Mouse (Mus musculus) left cerebral cortex, postnatal 4 days (tissue): ENCODE results near the gene Ehbp1. TPM values are rescaled to one million over a fixed set of nuclear protein-coding genes. Genes with fewer than 3 reads are reported as not detected.

ENCODE experiments used
- DNase-seq: peaks from one replicate; pipeline ENCODE4 v3.0.0-alpha.2; 2022
- intact Hi-C: fragments of 180-260 bp; cut with DNase I; formaldehyde crosslinking; loops from one replicate; pipeline ENCODE4 v1.15.1; 2025
- total RNA-seq, 2 experiments: library from RNA; stranded (reverse); gene quantifications; 2 replicates each; pipeline ENCODE4 v1.2.3; 2021

Gene Ehbp1
- total RNA-seq, 2 experiments from 2014 or later = 82.4 to 90.3 TPM

DNA sequence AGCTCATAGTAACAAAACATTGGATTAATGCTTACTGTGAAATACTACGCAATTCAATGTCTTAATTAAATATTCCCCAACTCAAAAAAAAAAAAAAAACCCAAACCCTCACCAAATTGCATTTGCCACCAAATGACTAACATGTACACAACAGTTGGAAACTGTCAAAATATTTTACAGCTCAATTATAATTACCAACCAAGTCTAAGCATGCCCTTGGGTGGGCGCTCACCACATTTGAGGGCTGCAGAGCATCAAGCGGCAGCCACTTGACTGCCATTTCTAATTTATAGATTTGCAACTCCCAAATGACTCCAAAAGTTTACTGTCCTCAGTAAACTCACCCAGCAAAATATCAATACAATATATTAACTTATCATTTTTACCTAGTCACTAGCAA lies 229.9 kb downstream of the Ehbp1 start:
- intact Hi-C loops = no loop called here
- no peak for DNase-seq

DNA sequence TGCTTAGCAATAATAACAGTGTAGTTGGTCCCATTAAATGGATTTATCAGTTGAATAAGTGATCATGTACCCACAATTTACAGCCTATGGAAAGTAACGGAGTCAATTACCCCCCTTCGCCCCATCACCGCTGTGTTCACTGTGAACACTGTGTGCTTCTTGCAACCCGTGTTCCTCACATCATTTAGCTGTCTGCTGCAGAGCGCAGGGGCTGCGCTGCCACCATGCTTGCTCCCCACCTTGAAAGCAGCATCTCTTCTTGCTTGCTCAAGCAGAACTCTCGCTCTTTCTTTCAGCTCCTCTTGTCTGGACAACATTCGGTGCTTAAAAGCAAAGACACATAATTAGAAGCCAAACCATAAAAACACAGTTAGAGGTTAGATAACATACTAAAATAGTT lies 252.7 kb downstream of the Ehbp1 start:
- intact Hi-C loops = no loop called here
- DNase-seq = no peak

DNA sequence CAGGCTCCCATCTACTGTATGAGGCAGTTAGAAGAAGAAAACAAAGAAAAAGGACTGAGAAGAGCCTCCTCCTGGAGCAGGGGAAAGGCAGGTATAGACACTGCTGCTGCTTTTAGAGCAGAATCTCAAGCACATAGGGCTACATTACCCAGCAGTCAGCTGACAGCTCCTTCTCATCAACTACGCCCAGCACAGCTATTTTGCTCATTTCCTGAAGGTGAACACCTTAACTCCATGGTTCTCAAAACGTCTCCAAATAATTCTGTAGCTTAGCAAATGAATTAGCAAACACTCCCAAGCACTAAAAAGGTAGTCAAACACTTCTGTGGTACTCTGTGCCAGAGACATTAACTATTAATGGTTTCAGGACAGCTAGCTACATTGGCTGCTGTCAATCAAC lies 278.7 kb downstream of the Ehbp1 start:
- DNase-seq = no peak

DNA sequence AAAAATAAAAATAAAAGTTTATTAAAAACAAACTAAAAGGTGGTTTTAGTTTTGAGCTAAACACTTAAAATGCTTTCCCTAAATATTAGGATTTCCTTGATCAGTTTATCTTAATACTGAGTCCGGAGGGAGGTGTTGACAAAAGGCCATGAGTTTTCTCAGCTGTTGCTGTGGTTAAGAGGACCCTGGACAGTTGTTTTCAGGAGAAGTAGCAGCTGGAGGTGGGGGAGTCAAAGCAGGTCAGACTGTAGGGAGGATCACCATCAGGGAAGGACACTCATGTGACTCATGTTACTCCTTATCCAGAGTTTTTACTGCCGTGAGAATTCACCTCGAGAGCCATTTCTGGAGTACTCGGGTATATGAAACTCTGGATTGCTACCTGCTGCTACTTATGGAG lies 280.4 kb downstream of the Ehbp1 start:
- intact Hi-C loops = no loop called here

More for the DNA sequence above, 278.7 kb downstream of the Ehbp1 start:
- intact Hi-C loops = no loop called here

DNA sequence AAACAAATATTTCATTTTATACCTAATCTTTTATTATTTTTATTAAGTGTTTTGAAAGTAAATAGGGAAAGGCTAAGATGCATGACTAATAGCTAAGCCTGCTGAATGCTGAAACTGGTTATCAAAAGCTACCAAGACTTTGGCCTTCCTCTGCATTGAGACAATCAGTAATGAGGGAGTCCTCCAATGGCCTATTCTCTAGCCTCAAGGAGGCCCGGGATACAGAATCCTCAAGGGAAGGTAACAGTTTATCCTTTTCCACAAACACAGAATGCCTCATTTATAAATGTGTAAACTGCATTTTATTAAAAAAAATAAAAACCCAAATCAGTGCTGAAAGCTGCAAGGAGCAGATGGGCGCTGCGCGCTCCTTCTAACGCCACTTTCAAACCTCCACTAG lies 284.6 kb downstream of the Ehbp1 start:
- DNase-seq = no peak
- intact Hi-C loops = no loop called here

More for the DNA sequence above, 280.4 kb downstream of the Ehbp1 start:
- no peak for DNase-seq

DNA sequence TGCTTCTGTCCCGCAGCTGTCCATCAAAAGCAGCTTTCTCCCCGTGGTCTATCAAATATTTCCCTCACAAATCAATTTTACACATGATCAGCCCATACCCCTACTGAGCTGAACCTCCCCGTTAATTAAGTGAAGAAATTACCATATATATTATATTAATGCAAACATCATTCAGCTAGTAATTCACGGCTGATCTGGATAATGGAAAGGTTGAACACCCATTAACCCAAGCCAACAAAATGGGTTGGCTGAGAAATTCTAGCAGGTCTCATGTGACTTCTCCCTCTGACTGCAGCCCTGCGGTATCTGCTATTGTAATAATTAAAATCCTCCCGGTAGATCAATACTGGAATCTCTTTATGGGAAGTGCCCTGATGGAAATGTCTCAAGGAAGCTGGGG lies 286.2 kb downstream of the Ehbp1 start:
- intact Hi-C loops = no loop called here
- DNase-seq = no peak

DNA sequence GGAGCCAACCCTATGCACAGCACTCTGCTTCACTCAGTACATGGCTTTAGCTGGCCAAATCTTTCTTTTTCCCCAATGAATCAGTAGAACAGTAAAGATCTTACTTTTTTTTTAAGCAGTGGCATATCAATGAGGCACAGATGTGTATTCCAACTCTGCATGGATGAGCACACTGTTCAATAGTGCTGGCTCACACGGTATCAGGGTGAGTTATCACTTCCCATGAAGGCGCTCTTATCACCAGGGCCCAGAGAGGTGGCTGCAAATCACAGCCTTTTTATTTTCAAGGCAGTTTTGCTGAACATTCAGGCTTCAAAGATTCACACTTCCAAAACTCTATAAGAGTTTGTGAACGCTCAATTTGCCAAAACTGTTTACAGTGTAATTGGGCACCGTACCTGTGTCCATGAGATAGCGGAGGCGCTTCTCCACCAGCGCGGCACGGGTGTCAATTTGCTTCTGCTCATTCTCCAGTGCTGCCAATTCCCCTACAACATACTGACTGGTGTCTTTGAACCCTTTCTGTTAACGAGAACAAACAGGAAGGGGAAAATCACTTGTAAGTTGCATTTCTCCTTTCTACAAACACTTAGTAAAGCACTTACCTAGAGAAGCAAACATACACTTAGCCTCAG lies 288.9 kb downstream of the Ehbp1 start:
- no peak for DNase-seq

DNA sequence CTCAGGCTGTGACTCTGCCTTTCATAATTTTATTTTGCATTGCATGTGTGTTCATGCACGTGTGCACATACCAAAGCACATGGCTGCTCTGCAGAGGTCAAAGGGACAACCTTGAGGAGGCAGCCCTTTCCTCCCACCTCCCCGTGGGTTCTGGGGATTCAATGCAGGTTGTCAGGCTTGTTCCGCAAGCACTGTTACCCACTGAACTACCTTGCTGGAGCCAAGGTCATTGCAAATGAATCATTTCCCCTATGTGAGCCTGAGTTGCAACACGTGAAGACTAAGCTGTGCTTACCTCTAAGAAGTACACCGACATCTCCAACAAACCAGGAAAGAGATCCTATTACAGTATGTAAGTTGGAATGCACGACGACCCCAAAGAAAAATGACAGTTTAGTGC lies 291.2 kb downstream of the Ehbp1 start:
- intact Hi-C loops = no loop called here
- no peak for DNase-seq

More for the DNA sequence above, 288.9 kb downstream of the Ehbp1 start:
- intact Hi-C loops = no loop called here

DNA sequence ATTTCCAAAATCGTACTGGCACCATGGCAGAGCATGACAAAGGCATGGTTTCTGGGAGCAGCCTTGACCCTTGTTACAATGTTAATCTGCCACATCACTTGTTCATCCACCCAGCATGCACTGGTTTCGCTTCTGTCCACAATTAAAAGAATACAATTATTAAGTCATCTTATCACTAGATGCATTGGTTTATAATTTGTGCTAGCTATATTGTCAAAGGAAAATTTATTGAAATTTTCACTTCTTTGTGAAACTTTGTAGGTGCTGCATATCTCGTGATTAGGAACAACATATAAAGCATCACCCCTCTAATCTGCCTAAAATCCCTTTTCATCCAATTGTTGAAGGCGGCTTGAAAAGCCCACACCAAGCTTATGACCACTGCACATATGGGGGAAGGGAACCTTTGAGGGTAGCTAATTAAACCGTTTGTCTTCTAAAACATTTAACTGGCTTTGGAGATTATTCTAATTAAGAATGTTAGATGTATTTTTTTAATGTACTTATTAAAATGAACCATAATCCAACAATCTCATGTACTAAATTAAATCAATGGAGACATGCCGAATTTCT lies 302.2 kb downstream of the Ehbp1 start:
- intact Hi-C loops = no loop called here
- DNase-seq = no peak

DNA sequence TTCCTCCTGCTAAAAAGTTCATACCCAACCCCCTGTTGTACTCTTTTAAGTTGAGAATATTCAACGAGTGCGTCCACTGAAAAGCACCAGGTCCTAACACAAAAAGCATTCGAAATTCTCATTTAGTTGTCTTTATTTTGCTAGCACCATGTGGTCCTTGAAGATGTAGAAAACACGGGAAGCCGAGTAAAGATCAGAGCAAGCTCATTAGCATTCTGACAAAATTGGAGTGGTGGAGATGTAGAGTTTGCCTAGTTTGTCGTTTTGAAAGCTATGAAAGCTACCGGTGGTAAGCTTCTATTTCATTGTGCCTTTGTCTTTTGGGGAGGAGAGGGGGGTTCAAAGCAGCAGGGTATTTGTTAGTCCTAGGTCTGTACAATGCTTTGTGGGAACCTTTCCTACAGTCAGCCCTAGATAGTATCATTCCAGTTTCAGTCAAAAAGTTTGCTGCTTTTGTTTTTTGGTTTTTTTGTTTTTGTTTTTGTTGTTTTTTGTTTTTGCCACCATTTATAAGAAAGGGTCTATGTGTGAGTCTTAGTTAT lies 307.5 kb downstream of the Ehbp1 start:
- DNase-seq = no peak
- intact Hi-C loops = no loop called here

DNA sequence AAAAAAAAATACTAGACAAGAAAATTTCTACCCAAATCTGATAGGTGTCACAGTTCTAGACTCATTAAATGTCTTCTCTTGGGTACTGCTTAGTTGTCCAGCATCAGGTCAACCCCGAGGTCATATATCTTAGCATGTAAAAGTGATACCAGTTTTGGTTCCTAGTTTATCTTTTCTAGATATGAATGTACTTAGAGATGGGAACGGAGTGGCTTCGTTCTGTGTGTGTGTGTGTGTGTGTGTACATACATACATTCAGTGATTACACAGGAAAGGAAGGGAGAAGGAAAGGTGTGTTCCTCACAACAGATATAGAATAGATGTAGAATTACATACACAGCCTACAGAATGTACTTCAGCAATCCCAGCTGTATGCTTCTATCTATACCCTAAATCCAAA lies 308.5 kb downstream of the Ehbp1 start:
- no peak for DNase-seq
- intact Hi-C loops = no loop called here

DNA sequence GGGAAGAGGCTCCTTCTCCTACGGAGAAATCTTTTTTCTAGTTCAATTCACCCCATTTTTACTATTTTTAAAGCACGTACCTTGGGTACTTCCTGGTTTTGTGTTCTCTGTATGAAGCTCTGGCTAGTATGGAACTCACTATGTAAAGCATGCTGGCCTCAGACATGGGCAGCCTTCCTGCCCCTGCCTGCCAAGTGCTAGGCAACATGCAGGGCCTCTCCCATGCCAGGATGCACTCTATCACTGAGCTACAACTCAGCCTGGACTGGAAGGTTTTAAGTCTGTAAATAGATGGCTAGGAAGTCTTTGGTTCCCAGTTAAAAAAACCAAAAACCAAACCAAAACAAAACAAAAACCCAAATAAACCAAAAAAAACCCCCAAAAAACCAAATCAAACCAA lies 321.5 kb downstream of the Ehbp1 start:
- no peak for DNase-seq
- intact Hi-C loops = no loop called here

DNA sequence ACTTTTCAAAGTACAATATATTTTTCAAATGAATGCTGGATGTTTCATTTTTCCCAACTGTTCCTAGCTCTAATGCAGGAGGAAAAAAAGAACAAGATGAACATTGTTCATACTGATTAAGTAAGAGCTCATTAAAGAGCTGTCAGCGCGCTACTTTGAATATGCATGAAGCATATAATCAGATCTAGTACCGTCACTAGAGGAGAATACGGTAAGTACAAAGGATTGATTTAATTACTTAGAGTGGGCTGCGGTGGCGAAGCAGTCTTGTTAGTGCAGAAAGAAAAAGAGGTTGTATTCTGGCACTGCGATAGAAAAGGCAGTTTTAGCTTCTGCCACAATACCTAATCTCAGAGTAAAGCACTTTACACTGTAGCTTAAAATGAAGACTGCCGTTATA lies 324.6 kb downstream of the Ehbp1 start:
- intact Hi-C loops = no loop called here
- DNase-seq = no peak

DNA sequence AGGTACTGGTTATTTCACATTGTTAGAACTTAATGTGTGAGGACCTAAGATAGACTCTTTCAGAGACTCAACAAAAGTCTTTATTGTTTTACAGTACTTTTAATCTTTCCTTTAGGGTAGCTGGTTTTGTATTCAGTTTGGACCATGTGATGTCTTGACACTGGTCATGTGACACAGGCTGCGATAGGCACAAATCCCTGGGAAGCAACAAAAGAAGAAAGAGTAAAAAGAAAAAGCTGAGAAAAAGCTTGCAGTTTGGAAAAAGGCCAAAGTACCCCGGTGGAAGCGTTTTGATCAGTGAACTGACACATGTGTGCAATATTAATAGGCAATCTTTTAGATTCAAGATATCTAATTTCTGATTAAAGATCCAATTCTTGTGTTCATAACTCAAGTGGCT lies 325.8 kb downstream of the Ehbp1 start:
- no peak for DNase-seq
- intact Hi-C loops = no loop called here

DNA sequence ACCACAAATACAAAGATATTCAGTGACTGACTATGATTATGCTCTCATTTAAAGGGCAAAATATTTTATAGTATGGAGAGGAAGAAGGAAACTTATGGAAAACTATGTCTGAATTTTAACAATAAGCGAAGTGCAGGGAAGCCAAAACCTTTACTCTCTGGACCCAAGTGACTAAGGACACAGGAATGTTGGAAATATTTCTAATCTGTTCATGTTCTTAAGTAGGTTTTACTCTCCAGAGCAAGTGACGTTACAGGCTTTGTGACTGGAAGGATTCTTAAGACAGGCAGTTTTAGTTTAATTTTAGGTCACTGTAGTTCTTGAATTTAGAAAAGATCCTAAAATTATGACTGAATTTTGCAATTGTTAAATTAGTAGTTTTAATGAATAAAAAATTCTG lies 333.3 kb downstream of the Ehbp1 start:
- DNase-seq = no peak
- intact Hi-C loops = no loop called here

DNA sequence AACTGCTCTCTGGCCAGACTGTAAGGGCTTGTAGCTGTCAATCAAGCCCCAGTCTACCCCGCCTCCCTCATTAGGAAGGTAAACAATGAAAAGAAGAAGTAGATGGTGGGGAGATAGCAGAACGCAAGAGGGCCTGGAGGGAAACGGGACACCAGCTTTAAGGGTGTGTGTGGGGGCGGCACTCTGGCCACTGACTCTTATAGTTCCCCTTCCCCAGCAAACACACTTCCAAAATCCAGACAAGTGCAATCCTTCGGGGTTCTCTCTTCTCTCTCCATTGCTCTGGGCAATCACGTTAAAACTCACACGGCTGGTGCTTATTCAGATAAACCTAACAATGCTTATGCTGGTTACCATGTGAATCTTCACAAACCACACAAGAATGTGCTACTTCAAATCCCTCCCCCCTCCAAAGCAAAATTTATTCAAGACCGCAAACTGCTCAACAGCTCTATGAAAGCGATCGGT lies 333.9 kb downstream of the Ehbp1 start:
- intact Hi-C loops = no loop called here
- DNase-seq = no peak

DNA sequence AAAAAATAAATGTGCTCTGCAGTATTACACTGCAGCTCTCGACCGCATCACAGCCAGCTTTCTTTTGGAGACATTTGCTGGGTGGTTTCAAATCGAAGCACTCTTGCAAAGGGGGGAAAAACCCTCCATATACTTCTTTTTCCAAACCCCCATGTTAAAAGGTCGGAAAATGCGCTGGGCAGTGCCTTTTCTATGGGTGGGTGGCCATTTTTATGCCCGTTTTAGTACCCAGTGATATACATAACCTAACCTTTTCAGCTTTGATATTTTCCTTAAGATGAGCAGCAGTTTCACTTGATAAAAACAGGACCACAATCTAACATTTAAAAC lies 334.3 kb downstream of the Ehbp1 start:
- intact Hi-C loops = no loop called here
- DNase-seq = no peak

DNA sequence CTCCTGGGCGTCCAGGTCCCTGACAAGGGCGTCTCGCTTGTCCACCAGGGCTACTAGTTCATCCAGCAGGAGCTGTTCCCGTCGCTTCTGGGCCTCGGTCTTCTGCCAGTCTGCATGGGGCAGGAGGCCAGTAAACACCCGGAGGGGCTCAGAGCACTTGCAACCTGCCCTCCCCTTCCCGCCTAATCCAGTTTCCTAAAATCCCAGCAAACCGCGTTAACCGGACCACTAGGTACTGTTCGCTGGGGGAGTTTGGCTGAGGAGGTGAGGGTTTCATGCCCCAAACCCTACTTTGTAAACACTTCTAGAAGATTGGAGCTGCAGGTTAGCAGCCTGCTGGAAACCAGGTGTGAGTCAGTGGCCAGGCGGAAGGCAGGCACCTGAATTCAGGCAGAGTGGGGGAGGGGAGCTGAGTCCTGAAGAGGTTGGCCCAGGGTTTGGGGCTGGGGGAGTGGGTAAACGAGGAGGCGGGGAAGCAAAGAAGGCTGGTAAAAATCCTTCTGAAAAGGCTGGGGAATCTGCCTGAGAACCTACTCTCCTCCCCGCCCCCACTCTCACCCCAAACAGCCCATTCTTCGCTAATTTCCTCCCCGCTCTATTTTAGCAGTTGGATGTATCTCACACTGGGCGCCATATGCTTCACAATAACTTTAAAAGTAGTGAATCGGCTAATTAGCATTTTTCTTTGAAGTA lies 334.9 kb downstream of the Ehbp1 start:
- DNase-seq = no peak
- intact Hi-C loops = no loop called here

DNA sequence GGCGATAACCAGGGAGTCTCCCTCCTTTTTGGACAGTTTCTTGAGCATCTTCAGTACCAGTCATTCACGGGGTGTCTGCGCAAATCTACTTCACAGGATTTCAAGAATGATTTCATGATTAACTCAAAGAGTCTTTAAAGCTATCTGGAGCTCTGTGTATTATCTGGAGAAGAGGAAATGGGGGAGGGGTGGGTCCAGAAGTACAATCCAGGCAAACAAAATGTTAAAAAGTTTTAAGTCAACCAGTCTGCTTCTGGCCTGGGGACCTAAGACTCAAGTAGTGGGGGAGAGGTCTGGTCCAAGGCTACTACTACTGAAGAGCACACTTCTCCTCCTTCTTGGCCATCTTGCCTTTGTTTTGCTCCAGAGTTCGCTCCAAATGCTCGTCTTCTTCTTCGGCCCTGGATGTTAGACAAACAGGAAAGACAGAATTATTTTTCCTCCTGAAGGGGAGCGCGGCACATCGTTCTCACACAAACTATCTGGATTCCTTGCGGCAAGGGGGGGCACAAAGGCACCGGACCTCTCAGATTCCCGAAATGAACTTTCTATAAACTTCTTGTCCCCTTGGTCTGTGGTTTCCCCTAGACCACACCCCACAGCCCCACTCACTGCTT lies 335.5 kb downstream of the Ehbp1 start:
- no peak for DNase-seq
- intact Hi-C loops = no loop called here

DNA sequence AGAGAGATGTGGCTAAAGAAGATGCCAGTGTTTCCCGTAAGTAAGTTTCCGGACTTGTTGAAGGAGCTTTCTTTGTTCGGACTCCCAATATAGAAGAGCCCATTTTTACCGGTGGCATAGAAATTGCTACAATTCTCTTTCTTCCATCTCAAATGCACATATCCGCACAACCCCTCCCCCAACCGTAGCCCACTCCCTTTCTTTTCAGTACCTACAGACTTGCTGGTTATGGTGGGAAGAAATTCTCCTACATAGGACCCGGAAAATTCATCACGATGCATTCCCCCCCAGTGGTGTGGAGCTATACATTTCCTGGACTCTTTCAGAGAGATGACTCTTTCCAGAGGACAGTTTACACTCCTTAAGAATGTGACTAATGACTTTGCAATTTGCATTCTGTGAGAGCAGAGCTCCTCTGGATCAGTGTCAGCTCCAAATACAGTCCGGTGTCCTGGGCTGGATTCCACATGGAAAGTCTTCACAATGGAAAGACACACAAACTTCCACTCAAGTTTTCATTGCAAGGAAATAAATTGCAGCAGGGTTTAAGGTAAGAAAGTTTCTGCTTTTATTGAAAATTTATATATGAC lies 336.7 kb downstream of the Ehbp1 start:
- intact Hi-C loops = no loop called here
- no peak for DNase-seq

DNA sequence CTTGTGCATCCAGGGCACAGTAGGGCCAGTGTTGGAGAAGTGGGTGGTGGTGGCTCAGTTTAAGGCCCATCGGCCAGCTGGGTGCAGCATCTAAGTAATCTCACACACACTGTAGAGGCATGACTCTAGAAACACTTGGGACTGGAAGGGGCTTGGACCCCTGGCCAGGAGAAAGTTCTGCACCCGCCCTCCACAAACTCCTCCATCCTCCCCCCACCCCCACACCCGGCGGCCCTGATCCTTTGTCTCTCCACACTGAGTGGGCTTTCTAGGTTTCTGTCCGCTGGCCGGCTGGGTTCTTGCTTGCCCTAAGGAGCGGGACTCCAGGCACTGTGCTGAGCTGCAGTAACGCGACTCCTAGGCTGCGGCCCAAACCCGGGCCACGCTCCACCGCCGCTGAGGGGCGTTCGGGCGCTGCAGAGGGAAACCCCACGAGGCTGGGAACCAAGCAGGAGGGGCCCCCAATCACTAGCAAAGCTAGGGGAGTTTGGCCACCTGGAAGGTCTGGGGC lies 337.7 kb downstream of the Ehbp1 start:
- no peak for DNase-seq
- intact Hi-C loops = loop anchor here (5.0 kb wide), 1 partner anchor 143 kb away; no protein-coding TSS in a partner anchor
